Mouse (Mus musculus): ENCODE measurements around the gene Hoxa5.

Hoxa5 gene

DNA sequence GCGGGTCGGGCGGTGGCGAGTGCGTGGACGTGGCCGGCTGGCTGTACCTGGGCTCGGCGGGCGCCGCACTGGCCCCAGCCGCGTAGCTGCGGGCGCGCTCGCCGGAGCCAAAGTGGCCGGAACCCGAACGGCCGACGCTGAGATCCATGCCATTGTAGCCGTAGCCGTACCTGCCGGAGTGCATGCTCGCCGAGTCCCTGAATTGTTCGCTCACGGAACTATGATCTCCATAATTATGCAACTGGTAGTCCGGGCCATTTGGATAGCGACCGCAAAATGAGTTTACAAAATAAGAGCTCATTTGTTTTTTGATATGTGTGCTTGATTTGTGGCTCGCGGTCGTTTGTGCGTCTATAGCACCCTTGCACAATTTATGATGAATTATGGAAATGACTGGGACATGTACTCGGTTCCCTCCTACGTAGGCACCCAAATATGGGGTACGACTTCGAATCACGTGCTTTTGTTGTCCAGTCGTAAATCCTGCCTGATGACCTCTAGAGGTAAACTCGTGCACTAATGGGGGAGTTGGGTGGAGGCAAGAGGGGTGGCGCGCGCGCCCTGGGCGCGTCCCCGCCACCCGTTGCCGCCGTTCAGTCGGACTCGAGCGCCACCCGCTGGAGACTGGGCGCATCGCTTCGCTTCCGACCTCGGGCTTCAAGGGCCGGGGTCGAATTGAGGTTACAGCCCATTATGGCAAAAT, at the start of gene Hoxa5:
TSS of gene Hoxa5 (minus strand) at position 538 of the 703 bp plus-strand sequence.
- DNase-seq (ENCODE audit: low spot score in 2 of 2), result no peak

DNA sequence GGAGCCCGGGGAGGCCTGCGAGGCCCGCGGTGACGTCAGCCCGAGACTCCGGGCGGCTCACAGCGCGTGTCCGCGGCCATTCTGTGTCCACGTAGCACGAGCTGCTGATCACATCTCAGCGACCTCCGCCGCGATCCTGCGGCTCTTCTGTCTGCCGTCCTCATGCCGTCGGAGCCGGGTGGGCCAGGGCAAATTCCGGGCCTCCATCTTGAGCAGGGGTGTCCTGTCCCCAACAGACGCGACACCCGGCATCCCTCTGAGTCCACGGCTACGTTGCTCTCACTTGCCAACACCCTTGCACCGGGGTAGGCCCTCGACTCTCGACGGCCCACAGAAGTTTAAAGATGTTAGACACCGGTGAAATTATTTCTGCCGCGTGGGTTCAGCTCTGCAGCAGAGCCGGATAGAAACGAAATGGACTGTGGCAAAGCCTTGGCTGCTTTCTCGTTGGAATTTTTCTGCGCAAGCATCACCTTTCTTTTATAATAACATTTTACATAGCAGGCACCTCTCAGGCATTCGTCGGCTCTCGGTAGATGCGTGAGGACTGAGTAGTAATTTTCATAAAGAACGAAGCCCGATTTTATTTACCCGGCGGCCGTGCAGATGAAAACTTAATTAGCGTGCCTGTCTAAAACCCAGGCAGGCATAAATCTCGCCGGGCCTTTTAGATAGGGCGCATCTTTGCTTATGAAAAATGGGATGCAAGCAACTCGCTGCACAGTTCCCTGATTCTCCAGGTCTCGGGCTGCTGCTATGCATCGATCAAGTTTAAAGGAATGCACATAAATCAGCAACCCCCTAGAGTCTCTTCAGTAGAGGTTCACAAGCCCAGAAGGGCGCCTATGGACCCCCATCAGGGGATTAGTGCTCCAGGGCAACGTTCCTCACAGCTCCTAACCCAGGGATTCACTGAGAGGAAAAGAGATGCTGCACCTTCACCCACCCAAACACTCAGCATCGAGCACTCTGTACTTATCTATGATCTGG, 49.4 kb upstream of the Hoxa5 start:
- no peak for DNase-seq (ENCODE audit: low spot score in 2 of 2)

DNA sequence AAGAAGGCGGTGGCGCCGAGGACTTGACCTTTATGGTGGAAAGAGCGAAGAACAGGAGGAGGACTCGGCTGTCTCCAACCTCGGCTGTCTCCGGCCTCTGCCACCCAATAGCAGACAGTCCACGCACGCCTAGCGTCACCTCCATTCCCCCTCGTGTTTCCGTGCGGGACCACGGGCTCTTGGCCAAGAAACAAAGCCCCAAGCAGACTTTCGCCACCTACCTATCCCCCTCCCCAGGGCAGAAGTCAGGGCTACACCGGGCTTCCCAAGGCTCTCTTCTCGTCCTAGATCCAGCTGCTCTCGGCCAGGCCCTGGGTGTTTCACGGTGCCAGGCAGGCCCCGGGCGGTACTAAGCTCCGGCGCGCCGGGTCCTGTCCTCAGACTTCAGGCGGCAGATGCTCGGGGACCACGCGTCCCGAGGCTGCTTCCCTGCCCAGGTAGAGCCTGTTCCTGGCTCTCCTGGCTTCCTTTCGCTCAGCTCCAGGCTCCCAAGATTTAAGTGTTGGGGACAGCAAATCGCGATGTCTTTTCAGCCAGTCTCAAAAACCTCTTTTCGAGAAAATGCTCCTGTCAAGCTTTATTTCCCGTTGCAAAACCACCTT, 48.5 kb upstream of the Hoxa5 start:
- DNase-seq (ENCODE audit: low spot score in 2 of 2), result no peak

DNA sequence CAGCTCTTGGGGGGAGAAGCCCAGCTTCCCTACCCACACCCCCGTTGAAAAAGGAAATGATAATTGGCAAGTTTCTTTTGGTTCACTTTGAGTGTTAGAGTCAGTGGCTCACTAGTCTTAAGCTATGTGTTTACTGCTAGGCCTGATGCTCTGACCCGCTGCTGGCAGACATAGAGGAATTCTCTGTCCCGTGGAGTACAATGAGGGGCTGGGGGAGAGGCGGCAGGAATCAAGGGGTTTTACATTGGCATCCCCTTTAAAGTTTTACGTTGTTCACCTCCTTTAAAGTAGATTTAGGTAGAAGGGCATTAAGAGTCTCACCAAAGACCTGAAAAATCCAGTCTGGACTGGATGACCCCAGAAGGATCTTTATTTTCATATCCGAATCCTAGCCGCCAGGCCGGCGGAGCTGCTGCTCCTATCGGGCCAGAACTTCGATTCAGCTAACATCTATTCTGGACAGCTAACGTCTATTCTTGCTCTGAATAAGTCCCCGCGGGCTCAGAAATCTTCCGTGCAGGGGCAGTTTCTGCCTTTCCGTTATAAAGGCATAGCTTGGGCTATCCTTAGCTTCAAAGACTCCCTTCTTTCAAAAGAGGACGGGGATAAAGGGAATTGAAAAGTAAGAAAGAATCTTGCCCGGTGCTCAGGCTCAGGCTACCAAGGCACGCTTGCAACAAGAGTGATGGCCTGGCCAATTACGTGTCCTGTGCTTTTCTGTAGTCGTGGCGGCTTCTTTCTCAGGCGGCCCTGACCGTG, 47.8 kb upstream of the Hoxa5 start:
- DNase-seq (ENCODE audit: low spot score in 2 of 2), result no peak

DNA sequence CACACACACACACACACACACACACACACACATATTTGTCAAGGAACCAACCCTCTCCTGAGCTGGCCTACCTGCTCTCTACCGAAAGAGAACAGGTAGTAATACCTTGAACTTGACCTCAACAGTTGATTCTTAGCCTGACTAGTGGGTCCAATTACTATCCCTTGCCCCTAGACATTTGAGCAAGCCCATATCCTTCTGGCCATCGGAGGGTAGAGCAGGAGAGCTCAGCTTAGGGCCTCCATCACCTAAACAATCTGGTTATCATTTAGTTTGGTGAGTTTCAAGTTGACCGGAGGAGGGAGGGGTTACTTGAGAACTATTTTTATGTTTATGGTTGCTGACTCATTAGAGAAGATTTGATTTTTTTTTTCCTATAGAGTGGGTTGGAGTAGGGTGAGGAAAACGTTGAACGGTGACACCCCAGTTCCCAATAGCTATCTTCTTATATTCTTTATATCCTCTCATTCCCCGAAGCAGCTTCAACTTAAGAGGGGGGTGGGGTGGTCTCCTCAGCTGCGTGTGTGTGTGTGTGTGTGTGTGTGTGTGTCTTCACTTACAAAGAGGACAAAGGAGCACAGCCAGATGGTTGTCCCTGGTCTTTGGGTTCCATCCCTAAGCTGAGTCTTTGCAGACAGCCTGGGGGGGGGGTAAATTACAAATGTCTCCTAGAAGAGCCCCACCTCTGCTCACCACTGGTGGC, 46.9 kb upstream of the Hoxa5 start:
- DNase-seq (ENCODE audit: low spot score in 2 of 2), result no peak

DNA sequence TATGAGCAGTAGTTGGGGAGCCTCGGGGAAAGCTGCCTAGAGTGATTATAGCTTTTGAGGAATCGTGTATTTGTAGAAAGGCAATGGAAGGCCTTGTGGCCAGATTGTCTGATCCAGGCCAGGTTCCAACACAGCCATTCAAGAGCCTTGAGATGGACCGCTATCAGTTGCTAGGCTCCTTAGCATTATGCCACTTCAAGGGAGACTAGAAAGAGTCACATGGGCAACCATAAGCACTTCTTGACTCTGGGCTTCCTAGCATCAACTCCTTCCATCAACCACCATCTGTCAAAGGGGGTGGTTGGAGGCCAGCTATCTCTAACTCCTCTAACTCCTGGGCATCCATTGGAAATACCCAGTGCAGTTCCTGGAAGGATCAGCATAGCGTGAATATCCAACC, 45.4 kb upstream of the Hoxa5 start:
- no peak for DNase-seq (ENCODE audit: low spot score in 2 of 2)

DNA sequence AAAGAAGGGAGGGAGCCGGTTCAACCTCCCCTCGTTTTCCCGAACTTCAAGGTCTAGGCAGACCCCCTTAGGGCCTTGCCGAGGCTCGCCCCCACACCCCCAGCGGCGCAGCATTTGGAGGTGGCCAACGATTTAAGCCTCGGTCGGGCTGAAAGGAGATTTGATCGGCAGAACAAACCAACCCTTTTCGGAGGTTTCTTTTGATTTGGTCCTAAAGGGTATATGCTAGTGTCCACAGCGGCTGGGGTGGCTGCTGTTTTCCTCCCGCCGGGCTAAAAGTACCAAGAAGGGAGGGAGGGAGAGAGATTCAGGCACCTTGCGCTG, 45.0 kb upstream of the Hoxa5 start:
- DNase-seq (ENCODE audit: low spot score in 2 of 2), result no peak

DNA sequence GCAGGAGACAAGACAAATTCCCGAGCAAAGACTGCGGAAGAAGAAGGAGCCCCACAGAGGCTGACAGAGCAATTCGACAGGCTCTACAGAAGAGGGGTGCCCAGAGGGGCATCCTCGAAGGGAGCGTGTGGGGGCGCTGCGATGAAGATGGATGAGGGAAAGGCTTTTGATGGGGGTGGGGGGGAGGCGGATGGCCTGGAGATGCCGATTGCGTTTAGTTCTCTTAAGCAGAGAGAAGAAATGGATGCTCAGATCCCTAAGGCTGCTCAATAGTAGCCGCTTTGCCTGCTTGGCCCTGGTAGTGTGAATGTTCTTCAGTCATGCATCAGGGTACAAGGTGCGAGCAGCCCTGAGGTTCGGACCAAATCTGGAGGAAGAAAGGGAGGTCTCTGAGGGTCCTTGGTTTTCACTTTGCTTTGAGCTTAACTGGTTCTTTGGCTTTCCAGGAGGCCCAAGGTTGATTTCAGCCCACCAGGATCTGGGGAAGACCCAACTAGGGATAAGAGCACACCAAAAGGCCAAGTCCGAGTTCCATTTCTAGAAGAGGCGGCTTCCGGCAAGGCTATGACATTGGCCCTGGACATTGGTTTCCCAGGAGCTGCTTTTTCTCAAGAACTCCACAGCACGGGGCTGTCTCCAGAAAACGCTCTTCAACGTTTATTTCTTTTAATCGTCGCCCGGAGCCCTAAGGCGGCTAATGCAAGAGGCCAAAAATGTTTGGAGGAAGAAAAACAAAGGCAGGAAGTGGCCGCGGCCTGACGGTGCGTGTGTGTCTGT, 44.4 kb upstream of the Hoxa5 start:
- no peak for DNase-seq (ENCODE audit: low spot score in 2 of 2)

DNA sequence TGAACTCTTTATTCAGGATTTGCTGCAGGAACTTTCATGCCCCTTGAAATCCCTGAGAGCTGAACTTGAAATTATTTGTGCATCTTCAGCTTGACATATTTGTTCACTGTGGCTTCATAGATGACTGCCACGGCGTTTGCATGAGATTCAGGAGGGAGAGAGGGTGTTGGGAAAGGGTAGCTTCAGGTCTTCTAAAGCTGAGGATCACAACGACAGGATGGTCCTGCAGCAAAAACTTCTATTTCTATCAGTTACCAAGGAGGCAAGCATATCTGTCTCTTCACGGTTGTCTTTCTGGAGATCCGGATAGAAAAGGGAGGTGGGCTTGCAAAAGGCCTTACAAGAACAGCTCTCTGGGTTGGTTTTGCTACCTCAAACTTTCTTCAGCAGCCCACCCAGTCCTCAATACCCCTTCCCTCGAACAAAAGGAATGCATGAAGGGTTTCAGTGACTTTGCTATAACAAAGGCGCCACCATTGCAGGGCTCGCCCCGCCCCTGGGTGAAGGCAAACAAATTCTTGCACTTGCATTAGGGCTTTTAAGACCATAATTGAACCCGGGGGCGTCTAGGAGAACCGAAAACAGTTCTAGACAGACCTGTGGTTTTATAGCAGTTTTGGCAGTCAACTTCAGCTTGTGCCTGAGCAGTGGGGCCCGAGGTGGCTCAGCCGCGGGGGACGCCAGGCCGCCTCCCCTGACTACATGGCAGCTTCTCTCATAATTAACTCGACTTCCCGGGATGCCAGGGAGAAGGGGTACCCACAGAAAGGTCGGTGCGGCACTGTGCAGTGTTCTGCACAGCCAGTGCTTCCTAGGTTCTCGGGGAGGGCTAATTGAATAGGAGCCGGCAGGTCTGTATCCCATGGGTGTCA, 43.6 kb upstream of the Hoxa5 start:
- no peak for DNase-seq (ENCODE audit: low spot score in 2 of 2)

DNA sequence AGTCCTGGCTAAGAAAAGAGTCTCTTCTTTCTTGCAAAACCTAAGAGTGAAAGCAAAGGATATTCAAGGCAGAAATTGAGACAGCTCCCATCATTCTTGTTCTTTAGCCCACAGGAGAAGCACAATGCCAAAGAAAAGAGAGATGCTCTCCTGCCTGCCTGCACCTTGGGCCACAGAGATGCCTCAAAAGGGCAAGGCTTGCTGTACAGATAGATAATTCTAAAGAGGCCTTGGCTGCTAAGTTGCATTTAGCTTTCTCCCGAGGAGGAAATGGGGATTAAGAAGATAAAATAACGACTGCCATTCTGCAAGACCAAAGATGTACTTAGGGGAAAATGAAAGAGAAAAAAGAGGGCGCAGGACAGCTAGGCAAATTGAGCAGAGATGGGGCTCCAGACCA, 42.5 kb upstream of the Hoxa5 start:
- no peak for DNase-seq (ENCODE audit: low spot score in 2 of 2)

DNA sequence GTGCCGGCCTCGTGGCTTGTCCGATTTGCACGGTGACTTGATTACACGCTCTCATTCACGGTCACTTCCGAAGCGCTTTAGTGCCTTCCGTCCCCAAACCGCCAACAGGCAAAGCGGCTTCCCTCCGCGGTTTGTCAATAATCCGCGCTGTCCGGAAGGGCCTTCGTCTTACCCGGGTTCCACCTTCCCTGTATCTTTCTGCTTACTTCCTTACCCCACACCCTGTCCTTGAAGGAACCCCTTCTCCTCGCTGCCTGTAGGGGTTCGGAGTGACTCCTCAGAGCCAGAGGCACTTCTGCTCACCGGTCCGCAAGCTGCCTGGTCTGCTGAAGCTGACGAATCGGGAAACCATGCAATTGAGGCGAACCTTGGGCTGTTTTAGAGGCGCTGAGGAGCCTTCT, 42.0 kb upstream of the Hoxa5 start:
- no peak for DNase-seq (ENCODE audit: low spot score in 2 of 2)

DNA sequence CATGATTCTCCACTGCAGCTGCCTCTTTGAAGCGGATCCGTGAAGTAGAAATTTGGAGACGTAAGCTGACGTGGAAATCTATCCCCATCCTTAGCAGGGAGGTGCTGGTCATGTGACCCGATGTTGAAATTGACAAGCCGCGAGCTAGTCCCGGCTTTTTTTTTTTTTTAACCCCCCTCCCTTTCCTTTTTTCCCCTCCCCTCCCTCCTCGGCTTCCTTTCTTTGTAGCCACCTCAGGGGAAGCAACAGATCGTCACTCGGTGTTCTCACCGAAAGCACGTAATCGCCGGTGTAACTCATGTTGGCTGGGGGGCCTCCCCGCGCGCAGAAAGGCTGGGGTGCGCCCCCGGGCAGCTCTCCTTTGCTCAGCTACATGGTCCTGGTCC, 41.4 kb upstream of the Hoxa5 start, which contains the start of gene Hoxa11:
TSS of gene Hoxa11 (minus strand) at position 54 of the 386 bp plus-strand sequence.
- DNase-seq (ENCODE audit: low spot score in 2 of 2), result no peak

DNA sequence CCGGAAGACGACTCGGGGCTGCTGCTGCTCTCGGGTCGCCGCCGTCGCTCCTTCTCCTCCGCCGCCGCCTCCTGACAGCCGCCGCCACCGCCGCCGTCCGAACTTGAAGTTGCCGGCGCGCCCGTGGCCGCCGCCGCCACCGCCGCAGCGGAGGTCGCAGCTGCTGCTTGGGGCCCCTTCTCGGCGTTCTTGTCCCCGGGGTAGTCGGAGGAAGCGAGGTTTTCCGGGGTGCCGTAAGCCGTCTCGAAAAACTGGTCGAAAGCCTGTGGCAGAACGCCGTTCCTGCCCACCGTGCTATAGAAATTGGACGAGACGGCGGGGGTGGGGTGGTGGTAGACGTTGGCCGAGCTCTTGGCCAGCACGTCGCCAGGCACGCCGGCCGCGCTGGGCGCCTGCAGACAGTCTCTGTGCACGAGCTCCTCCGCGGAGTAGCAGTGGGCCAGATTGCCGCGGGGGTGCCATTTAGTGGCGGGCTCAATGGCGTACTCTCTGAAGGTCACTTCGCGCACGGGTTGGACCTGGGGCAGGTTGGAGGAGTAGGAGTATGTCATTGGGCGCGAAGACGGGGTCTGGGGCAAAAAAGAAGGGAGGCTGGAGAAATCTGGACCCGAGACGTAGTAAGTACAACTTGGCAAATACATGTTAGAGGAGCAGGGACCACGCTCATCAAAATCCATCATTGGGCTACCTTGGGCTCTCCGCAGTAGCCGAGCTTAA, 40.8 kb upstream of the Hoxa5 start:
- no peak for DNase-seq (ENCODE audit: low spot score in 2 of 2)

DNA sequence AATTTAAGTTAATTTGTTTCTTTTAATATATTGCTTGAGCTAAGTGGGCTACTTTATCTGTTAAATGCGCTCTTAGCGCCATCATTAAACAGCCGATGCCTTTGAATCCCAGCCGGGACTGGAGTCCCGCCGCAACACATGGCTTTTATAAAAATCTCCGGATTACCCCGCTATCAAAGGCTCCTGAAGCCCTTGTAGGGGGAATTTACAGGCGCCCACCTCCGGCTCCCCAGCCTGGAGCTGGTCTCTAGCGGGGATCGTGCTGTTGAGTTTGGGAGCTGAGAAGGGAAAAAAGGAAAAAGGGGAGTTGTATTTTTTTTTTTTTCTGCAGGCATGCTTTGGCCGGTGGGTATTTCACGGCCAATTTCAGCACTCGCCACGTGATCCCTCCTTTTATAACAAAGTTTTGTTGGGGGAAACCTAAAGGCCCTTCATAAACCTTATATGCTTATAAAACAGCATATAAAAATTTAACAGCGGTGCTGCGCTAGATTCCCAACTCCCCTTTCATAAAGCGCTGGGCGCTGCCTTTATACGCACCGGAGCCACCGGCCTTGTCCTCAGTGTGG, 40.2 kb upstream of the Hoxa5 start:
- no peak for DNase-seq (ENCODE audit: low spot score in 2 of 2)

DNA sequence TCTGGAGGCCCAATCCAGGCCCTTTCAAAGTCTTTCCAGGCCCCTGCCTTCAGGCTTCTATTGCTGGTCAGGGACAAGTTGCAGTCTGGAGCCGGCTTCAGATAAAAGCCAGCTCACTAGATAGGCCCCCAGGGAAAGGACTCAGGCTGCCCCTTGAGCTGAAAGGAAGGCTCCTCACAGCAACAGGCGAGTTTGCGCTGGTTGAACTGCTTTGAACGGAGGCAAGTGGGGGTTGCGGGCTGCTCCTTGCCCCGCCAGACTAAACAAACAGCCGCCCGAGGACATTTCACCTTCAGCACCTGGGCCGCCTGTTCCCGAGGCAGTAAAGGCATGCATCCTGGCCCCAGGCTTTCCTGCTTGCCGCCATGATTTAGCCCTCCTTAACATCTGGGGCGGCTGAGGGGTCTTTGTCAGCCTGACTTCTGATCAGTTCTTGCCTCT, 39.3 kb upstream of the Hoxa5 start:
- DNase-seq (ENCODE audit: low spot score in 2 of 2), result no peak

DNA sequence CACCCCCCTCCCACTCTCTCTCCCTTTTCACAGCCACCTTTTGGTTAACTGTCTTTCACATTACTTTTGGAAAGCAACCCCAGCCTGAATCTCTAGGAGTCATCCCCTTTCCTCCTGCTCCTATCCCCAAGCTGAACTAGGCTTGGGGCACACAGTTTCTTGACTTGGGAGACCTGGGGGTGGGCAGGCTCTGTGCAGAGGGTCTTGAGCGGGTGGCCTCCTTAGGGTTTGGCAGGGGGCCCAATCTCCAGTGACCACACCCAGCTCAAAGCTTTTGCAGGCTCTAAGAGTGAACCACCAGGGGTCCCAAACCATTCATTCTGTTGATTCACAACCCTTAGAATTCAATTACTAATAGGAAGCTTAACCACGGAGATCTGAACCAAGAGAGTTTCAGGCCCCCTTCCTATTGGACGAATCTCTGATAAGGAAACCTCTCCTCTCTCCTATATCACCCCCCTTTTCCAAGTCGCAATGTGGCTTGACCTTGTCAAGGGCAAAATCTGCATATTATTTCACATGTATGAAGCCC, 38.5 kb upstream of the Hoxa5 start:
- no peak for DNase-seq (ENCODE audit: low spot score in 2 of 2)

DNA sequence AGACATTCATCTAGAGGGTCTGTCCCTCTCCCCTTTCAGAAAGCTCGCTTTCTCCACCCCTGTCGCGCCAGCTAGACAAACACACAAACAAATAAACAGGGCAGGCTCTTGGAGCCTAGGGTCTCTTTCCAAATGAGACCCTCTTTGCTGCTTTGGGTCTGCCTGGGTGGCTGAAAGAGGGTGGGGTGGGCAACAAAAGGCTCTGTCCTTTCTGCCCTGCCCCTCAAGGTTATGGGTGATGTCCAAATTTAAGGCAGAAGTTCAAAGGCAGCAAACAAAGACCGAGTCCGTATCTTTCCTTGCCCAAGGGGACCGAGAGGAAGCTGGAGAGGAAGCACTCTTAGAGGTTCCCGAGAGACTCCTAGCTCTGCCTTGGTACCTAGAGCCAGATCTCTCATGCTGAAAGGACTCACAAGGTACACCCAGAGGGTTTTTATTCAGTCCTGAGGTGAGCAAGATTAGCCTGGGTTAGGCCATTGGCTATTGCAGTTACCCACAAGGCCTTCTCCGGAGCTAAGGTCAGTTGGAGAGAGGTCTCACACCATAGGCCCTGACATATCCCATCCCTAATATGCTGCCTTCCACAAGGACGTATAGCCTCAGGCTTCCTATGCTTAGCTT, 36.7 kb upstream of the Hoxa5 start:
- no peak for DNase-seq (ENCODE audit: low spot score in 2 of 2)

Measured in natural killer cell, adult 2 months (primary cell).